Mouse (Mus musculus): ENCODE results near the gene Ush2a.
A peak's percentile ranks its signal among the peaks of the same experiment; 100 is the strongest.

The Ush2a gene

GRCm38 (mm10) chr1:189007239-189007979 is 745.6 kb downstream of the Ush2a start, which contains the start of gene Kctd3:
Gene Kctd3 (minus strand): TSS chr1:189007841.
- peak; percentile 79 for DNase-seq (ENCODE audit: low read depth, low spot score)

GRCm38 (mm10) chr1:189007980-189008324 is 746.1 kb downstream of the Ush2a start:
- DNase-seq (ENCODE audit: low read depth, low spot score): no peak

GRCm38 (mm10) chr1:189010671-189011070 is 748.8 kb downstream of the Ush2a start:
- no peak for DNase-seq (ENCODE audit: low read depth, low spot score)

- no peak for DNase-seq (ENCODE audit: low read depth, low spot score)
Observed at GRCm38 (mm10) chr1:189012846-189013586, 751.2 kb downstream of the Ush2a start.

- DNase-seq (ENCODE audit: low read depth, low spot score): no peak
Observed at GRCm38 (mm10) chr1:189013587-189013921, 751.7 kb downstream of the Ush2a start.
